Mouse (Mus musculus) left cerebral cortex, postnatal 14 days (tissue): Measurements from ENCODE around the gene Gimap3. TPM values are rescaled to one million over a fixed set of nuclear protein-coding genes. Genes with fewer than 3 reads are reported as not detected.

Experiments used
- DNase-seq, 2 experiments: peaks; one replicate each; pipeline ENCODE4 v3.0.0; 2021 to 2022; ENCODE audit warnings: low spot score in 2 of 2, mixed read lengths in 1 of 2
- intact Hi-C: fragments of 180-260 bp; cut with DNase I; formaldehyde crosslinking; loops from one replicate; pipeline ENCODE4 v1.15.1; 2025
- long read RNA-seq, 2 experiments: library from polyadenylated mRNA; stranded (forward); transcript quantifications; one replicate each; pipeline ENCODE4 v2.0.0; 2021
- total RNA-seq, 2 experiments: library from RNA; stranded (reverse); gene quantifications; 2 replicates each; pipeline ENCODE4 v1.2.3; 2021

Gene Gimap3
- not detected for total RNA-seq
- long read RNA-seq, experiment 1, result 0 reads
- long read RNA-seq, experiment 2, result 0 reads

DNA sequence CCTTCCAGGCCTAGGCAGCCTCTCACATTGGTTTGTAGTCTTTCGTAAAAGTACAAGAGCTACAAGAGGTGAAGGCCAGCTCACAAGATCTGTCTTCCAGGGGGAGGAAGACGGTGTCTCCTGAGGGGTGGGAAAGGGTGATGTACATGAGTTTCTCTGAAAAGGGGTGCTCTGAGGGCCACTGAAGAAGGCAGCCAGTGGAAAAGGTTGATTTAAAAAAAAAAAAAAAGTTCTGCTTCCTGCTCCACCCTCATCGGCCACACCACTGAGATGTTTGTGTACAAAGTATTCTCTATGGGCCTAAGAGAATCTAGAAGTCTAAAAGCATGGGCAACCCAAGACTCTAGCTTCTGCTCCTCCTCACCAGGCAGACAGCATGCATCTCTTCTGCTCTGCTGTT lies at the start of gene Gimap3:
Gimap3 (minus strand) TSS at position 156 of the 400 bp plus-strand sequence.
- DNase-seq, result no peak
- intact Hi-C loops, result loop anchor here (10.0 kb wide), 1 partner anchor 596 kb away; no protein-coding TSS in a partner anchor

- intact Hi-C loops, result loop anchor here (5.0 kb wide), 2 partner anchors 39 to 139 kb away; no protein-coding TSS in a partner anchor
- peak; percentile 81 for DNase-seq
Measured at GRCm38 (mm10) chr6:48817815-48818214, 47.2 kb upstream of the Gimap3 start.

DNA sequence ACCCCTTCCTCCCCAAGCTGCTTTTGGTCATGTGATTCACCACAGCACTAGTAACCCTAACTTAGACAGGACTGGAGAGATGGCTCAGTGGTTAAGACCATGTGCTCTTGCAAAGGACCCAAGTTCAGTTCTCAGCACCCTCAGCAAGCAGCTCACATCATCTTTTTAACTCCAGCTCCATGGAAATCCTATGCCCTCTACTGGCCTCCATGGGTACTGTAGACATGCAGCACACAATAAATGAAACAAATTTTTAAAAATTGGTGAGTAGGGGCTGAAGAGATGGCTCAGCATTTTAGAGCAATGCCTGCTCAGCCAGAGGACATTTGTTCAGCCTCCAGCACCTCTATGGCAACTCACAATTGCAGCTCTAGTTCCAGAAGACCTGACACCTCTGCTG lies 44.4 kb upstream of the Gimap3 start:
- intact Hi-C loops, result loop anchor here (5.0 kb wide), 2 partner anchors 42 to 142 kb away; no protein-coding TSS in a partner anchor
- DNase-seq, result no peak

- intact Hi-C loops, result loop anchor here (5.0 kb wide), 1 partner anchor 158 kb away; no protein-coding TSS in a partner anchor
- DNase-seq, result no peak
Measured at GRCm38 (mm10) chr6:48809494-48810219, 39.0 kb upstream of the Gimap3 start.

- intact Hi-C loops, result no loop called here
- no peak for DNase-seq
Measured at GRCm38 (mm10) chr6:48806746-48807145, 36.1 kb upstream of the Gimap3 start.

DNA sequence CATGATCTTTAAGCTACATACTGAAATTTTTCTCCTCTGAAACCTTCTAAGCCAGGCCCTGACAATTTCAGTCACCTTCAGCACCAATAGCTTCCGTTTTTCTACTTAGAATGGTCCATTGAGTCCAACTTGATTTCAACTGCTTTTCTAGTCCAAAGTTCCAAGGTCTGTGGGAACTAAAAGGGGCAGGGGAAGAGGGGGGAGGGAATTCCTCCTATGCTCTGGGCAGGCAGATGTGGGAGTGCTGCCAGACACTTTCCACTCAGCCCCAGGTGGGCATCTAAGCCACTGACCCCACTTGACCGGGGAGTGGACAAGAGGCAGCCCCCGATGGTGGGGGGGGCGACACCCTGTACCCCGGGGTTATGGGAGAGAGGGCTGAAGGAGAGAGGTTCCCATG lies 33.7 kb upstream of the Gimap3 start:
- intact Hi-C loops, result no loop called here
- no peak for DNase-seq

- no peak for DNase-seq
- intact Hi-C loops, result no loop called here
Measured at GRCm38 (mm10) chr6:48803406-48804051, 32.9 kb upstream of the Gimap3 start.

- intact Hi-C loops, result no loop called here
- DNase-seq, result no peak
Measured at GRCm38 (mm10) chr6:48801897-48802296, 31.2 kb upstream of the Gimap3 start.

DNA sequence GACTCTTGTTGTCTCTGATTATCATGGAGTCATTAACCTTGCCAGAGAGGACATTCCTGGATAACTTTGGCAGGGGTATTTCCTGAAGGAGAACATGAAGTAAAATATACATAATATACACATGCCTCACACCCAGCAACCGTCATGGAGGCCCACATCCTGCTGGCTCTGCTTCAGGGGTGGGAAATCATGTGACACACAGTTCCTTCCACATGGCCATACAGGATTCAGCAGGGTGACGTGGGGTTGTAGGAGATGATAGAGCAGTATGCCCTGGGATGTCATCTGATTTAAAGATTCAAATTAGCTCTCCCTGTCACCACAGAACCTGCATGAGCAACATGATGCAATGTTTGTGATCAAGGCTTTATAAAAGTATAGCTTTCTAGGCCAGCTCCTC lies 17.2 kb upstream of the Gimap3 start:
- intact Hi-C loops, result no loop called here
- no peak for DNase-seq

GRCm38 (mm10) chr6:48785601-48786000 lies 14.9 kb upstream of the Gimap3 start:
- DNase-seq, result no peak
- intact Hi-C loops, result no loop called here

- DNase-seq, result no peak
- intact Hi-C loops, result no loop called here
Measured at GRCm38 (mm10) chr6:48785189-48785588, 14.5 kb upstream of the Gimap3 start.

DNA sequence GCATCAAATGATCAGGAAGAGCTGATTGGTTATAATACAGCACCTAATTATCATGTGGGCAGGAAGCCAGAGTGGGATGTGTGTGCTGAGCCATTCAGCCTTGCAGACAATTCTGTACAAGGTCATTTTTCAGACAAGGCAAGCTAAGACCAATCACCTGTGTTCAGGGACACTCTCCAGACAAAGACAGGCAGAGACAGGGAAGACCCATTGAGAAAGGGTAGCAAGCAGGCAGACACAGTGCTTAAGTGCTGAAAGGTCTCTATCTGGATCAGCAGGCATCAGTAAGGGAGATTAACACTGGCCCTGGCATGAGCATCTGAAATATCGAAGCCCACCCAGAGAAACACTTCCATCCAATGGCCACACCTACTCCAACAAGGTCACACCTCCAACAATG lies 13.8 kb upstream of the Gimap3 start:
- intact Hi-C loops, result no loop called here
- no peak for DNase-seq

GRCm38 (mm10) chr6:48772030-48772429 lies 1.4 kb upstream of the Gimap3 start:
- intact Hi-C loops, result loop anchor here (1.0 to 10.0 kb wide), 2 partner anchors 127 to 597 kb away; no protein-coding TSS in a partner anchor
- peak; percentile 69 to 86 for DNase-seq

GRCm38 (mm10) chr6:48768933-48769332 lies 1.7 kb downstream of the Gimap3 start:
- intact Hi-C loops, result no loop called here
- DNase-seq, result no peak

DNA sequence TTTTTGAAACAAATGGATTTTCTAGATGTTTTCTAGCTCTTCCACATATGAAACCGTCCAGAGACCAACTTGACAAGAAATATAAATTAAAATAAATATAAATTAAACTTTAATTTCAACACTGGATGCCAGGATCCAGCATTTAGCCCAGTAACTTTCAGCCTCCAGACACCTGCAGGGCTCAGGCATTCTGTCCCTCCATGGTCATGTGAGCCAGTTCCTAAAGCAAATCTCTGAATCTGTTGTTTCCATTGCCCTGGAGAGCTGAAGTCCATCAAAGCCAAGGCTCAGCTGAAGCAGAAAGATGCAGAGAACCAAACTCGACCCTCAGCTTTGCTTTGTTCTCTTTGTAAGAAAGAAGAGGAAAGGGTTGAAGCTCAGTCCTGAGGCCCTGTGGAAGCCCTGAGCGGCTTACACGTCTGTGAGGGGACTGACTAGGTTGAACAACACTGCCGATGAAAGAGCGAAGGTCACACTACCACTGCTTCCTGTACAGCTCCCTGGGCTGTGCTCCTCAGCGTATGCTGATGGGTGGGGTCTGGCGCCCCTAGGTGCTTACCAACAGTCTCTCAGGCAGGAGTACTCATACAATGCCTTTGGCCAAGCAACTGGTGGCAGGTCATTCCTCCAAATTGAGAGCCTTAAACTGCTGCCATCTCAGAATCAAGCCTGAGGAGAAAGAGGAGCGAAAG lies 2.3 kb downstream of the Gimap3 start:
- intact Hi-C loops, result no loop called here

DNA sequence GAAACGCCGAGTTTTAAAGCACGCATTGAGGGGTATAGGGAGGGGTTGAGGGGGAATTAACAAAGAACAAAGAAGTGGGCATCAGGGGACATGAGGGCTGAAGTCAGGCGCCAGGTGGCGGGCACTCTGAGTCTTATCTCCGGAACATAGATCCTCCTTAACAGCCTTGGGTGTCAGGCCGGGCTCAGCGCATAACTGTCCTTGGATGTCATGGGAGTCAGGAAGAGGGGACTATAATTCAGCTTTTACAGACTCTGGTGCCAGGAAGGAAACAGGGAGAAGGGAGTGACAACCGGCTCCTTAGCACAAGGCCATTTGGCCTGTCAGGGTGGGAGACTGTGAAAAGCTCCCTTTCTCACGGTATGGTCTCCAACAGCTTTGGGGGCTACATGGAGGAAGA lies 6.2 kb downstream of the Gimap3 start:
- intact Hi-C loops, result no loop called here
- DNase-seq, result no peak

More for the DNA sequence above, 2.3 kb downstream of the Gimap3 start:
- DNase-seq, result no peak

DNA sequence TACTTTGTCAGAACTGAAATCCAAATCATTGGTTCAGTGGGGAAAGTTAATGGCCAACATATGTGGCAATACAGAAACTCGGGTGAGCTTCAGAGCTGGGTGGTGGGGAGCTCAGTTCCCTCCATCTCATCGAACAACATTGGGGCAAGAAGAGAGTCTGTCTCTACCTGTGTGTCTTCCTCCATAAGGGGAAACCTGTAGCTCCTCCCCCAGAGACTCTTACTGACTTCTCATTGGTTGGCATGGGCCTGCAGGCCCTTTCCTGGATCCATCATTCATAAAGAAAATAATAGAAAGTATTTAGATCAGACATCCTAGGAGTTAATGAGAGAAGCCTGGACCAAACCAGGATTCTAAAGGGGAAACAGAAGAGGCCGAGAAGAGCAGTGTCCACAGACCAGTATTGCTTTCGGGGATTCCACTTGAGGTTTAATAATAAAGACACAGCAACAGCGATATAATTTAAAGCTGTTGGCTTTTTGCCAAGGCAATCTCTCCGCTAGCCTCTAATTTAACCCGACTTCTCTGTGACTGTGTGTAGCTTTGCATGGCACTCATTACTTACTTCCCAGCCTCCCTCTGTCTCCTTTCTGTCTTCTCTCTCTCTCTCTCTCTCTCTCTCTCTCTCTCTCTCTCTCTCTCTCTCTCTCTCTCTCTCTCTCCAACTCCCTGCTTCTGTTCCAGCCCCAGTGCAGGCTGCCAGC lies 6.9 kb downstream of the Gimap3 start:
- intact Hi-C loops, result no loop called here
- no peak for DNase-seq

DNA sequence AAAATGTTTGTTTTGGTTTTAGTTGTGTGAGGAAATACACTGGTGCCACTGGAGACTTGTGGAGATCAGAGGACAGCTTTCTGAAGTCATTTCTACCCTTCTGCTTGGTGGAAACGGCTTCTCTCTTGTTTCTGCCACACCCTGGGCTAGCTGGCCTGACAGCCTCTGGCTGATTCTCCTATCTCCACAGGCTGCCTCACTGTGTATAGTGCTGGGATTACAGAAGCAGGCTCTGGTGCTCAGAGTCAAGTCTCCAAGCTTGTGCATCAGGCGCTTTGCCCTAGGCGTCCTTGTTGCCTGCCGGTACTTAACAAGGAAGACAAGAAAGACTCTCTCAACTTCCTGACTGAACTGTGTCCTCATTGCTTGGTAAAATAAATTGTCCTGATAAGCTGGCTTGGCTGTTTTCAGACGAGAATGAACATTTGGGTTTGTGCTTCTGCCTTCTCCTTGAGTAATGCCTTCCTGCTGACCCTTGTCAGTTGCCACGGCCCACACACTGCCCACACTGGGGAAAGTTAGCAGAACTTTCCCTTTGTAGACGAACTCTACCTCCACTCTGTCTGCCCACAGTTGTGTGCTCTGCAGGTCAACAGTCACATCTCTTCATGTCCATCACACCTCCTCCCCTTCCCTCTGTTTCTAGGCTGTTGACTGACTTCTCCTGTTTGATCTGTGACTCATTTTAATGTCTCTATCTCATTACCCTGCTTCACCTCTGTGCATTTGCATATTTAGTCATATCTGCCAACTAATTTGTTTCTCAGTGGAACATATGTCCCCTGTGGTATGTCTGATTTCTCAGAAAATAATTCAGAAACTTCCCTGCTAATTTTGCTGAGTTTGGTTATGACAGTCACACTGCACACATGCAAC lies 23.3 kb downstream of the Gimap3 start:
- no peak for DNase-seq
- intact Hi-C loops, result no loop called here
